Mouse (Mus musculus): ENCODE results near the gene Trpc4.

- TF ChIP-seq FLI1 (IDR thresholded peaks at IDR 0.05; ENCODE audit: low read length) (no peak), GATA1 (IDR thresholded peaks at IDR 0.05; ENCODE audit: borderline replicate concordance, low read length) (no peak)
Observed at GRCm38 (mm10) chr3:54111489-54111888, 44.3 kb upstream of the Trpc4 start.
